Mouse (Mus musculus): ENCODE results near the gene Slfnl1. TPM values are rescaled to one million over a fixed set of nuclear protein-coding genes. Genes with fewer than 3 reads are reported as not detected.

Slfnl1 gene
- polyA plus RNA-seq (2014; fragmentation: Nextera tagmentation; extraction: Ambion mirVana) = not detected in 2 replicates

DNA sequence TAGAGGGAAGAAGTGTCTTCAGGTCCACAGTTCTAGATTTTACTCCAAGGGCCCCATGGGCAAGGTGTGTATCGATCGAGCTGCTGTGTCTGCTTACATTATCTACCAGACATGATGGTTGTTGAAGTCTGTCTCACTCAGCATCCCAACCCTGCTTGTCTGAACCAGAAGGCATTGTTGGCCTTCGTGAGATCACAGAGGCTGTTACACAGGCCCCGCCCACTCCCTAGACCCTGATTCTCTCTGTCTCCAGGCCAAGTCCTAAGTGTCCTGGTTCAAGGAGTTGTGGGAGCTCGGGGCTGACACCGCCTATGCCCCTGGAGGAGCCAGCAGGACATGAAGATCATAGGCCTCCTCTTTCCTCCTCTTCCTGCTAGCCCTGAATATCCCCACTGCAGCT lies at the start of gene Slfnl1:
Gene Slfnl1 (plus strand): TSS at position 246 of the 400 bp plus-strand sequence.
- Histone ChIP-seq H3K9me3 (ENCODE audit: control insufficient read depth, low read length) (no peaks in the 10 kb centered on the region), H3K4me1 (replicated peaks; ENCODE audit: control insufficient read depth, insufficient read depth, low read length) (no peaks in the 10 kb centered on the region), H3K4me3 (replicated peaks; ENCODE audit: low read length) (no peak within 1 kb of the TSS), H3K9ac (no peak within 1 kb of the TSS), H3K4me2 (replicated peaks) (no peak within 1 kb of the TSS), H3K36me3 (replicated peaks; ENCODE audit: control insufficient read depth, insufficient read depth) (peaks cover 64% of the 10 kb centered on the region), H3K27ac (no peak within 1 kb of the TSS), H3K27me3 (ENCODE audit: control insufficient read depth, insufficient read depth, low read length) (no peaks in the 10 kb centered on the region)
- 89% methylated on average over 6 of the region's 6 CpGs for WGBS
- ATAC-seq (ENCODE audit: low FRiP score) (no peak), DNase-seq (ENCODE audit: low spot score) (no peak)

DNA sequence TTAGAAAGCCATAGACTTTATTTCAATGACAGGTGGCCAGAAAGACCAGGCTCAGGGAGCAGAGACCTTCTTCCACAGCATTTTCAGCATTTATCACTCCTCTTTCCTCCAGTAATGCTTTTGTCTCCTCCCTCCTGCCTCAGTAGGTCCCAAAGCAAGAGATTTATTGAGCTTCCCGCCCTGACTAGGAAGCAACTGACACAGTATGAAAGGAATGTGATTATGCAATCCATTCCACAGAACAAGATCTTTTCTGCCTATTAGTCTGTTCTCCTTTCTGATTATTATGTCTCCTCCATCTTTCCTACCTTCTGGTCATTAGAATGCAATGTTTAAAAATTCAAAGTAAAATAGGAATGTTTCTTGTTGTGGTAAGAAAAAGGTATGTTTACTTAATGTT lies 44.3 kb upstream of the Slfnl1 start:
- 49% methylated on average over 1 of the region's 1 CpGs for WGBS
- H3K9ac ChIP-seq = no peak overlapping the region
- no peaks in the 10 kb centered on the region for H3K27me3 ChIP-seq (ENCODE audit: control insufficient read depth, insufficient read depth, low read length)
- H3K4me1 ChIP-seq (replicated peaks; ENCODE audit: control insufficient read depth, insufficient read depth, low read length) = no peaks in the 10 kb centered on the region
- no peak overlapping the region for H3K4me3 ChIP-seq (replicated peaks; ENCODE audit: low read length)
- H3K36me3 ChIP-seq (replicated peaks; ENCODE audit: control insufficient read depth, insufficient read depth) = peaks cover 50% of the 10 kb centered on the region
- no peak for ATAC-seq (ENCODE audit: low FRiP score)
- H3K4me2 ChIP-seq (replicated peaks) = no peak overlapping the region
- no peak for DNase-seq (ENCODE audit: low spot score)
- no peaks in the 10 kb centered on the region for H3K9me3 ChIP-seq (ENCODE audit: control insufficient read depth, low read length)
- no peak overlapping the region for H3K27ac ChIP-seq

DNA sequence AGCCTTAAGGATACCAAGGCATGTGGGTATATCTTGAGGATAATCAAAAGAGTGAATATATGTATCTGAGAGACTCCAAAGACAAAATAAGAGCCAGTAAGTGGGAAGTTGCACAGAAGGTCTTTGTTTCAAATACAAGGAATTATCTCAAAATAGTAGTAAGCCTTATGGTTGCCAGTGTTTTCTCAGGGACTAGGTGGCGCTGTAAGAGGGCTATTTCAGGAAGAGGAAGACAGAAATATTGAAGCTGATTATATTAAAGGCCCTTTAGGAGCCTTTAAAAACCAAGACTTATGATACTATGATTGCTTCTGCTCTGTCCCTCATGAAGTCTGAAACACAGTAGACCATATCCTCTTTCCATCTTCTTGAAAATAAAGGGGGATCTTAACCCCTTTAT lies 25.1 kb upstream of the Slfnl1 start:
- peaks cover 61% of the 10 kb centered on the region for H3K36me3 ChIP-seq (replicated peaks; ENCODE audit: control insufficient read depth, insufficient read depth)
- no peak overlapping the region for H3K27ac ChIP-seq
- peaks cover 7% of the 10 kb centered on the region; the same call in 1 of the 2 replicates for H3K9me3 ChIP-seq (ENCODE audit: control insufficient read depth, low read length)
- no peak overlapping the region for H3K4me3 ChIP-seq (replicated peaks; ENCODE audit: low read length)
- no peak overlapping the region for H3K4me2 ChIP-seq (replicated peaks)
- H3K27me3 ChIP-seq (ENCODE audit: control insufficient read depth, insufficient read depth, low read length) = no peaks in the 10 kb centered on the region
- H3K4me1 ChIP-seq (replicated peaks; ENCODE audit: control insufficient read depth, insufficient read depth, low read length) = no peaks in the 10 kb centered on the region
- H3K9ac ChIP-seq = no peak overlapping the region
- ATAC-seq (ENCODE audit: low FRiP score) (no peak), DNase-seq (ENCODE audit: low spot score) (no peak)
- WGBS = 81% methylated on average over 1 of the region's 1 CpGs

DNA sequence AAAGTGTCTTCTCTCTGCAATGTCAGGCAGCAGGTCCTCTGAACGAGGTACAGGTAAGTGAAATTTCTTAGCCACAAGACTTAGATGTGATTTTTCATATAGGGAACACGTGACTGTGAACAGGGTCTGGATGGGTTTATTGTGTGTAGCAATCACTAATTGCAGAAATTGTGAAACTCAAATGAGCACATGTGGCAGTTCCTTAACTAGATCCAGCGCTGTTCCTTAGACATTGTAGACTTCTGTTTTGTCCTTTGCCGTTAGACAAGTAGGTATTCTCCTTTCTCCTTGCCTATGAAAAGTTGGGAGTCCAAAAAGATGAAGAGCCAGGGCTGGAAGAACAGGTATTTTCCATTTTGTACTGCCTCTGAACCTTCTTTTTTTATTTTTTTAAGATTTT lies 20.8 kb upstream of the Slfnl1 start:
- Histone ChIP-seq H3K36me3 (replicated peaks; ENCODE audit: control insufficient read depth, insufficient read depth) (peaks cover 73% of the 10 kb centered on the region), H3K27me3 (ENCODE audit: control insufficient read depth, insufficient read depth, low read length) (no peaks in the 10 kb centered on the region), H3K9me3 (ENCODE audit: control insufficient read depth, low read length) (peaks cover 7% of the 10 kb centered on the region; the same call in 1 of the 2 replicates), H3K9ac (no peak overlapping the region), H3K4me2 (replicated peaks) (no peak overlapping the region), H3K27ac (no peak overlapping the region), H3K4me1 (replicated peaks; ENCODE audit: control insufficient read depth, insufficient read depth, low read length) (no peaks in the 10 kb centered on the region), H3K4me3 (replicated peaks; ENCODE audit: low read length) (no peak overlapping the region)
- WGBS = 96% methylated on average over 4 of the region's 4 CpGs
- DNase-seq (ENCODE audit: low spot score) = no peak
- no peak for ATAC-seq (ENCODE audit: low FRiP score)

DNA sequence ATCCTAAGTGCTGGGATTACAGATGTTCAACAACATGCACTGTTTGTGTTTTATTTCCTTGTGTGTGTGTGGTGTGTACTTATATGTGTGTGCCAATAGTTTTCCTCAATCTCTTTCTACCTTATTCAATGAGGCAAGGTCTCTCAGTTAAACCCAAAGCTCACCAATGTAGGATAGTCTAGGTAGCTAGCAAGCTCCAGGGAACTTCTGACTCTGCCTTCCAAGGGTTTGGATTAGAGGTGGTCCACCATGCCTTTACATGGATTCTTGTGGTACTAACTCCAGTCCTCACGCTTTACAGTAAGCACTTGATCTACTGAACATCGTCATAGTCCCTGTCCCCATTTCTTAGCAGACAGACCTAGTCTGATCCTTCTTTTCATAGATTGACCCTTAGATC lies 17.7 kb upstream of the Slfnl1 start:
- Histone ChIP-seq H3K9ac (no peak overlapping the region), H3K4me3 (replicated peaks; ENCODE audit: low read length) (no peak overlapping the region), H3K27ac (no peak overlapping the region), H3K9me3 (ENCODE audit: control insufficient read depth, low read length) (peaks cover 2% of the 10 kb centered on the region; the same call in 1 of the 2 replicates), H3K36me3 (replicated peaks; ENCODE audit: control insufficient read depth, insufficient read depth) (peaks cover 68% of the 10 kb centered on the region), H3K4me1 (replicated peaks; ENCODE audit: control insufficient read depth, insufficient read depth, low read length) (no peaks in the 10 kb centered on the region), H3K27me3 (ENCODE audit: control insufficient read depth, insufficient read depth, low read length) (no peaks in the 10 kb centered on the region), H3K4me2 (replicated peaks) (no peak overlapping the region)
- DNase-seq (ENCODE audit: low spot score) = no peak
- 93% methylated on average over 2 of the region's 2 CpGs for WGBS
- ATAC-seq (ENCODE audit: low FRiP score) = no peak

DNA sequence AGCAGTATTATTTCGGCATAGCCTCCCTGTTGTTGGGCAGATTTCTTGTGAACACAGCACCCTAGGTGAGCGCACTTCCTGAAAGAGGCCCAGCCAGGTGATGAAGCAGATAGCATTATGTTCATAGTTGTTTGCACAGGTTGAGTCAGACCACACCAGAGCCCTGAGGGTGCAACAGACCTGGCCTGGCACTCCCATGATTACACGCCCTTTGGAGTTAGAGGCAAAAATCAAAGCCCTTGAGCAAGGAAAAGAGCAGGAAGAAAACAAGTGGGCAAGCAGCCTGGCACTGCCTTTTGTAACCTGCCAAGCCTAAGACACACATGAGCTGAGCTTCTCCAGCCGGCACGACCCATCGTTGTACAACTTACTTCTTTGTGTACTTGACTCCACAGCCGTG lies 15.5 kb upstream of the Slfnl1 start:
- Histone ChIP-seq H3K27ac (no peak overlapping the region), H3K9me3 (ENCODE audit: control insufficient read depth, low read length) (no peaks in the 10 kb centered on the region), H3K4me2 (replicated peaks) (no peak overlapping the region), H3K36me3 (replicated peaks; ENCODE audit: control insufficient read depth, insufficient read depth) (peaks cover 60% of the 10 kb centered on the region), H3K27me3 (ENCODE audit: control insufficient read depth, insufficient read depth, low read length) (no peaks in the 10 kb centered on the region), H3K9ac (no peak overlapping the region), H3K4me3 (replicated peaks; ENCODE audit: low read length) (no peak overlapping the region), H3K4me1 (replicated peaks; ENCODE audit: control insufficient read depth, insufficient read depth, low read length) (no peaks in the 10 kb centered on the region)
- 95% methylated on average over 7 of the region's 7 CpGs for WGBS
- ATAC-seq (ENCODE audit: low FRiP score) (no peak), DNase-seq (ENCODE audit: low spot score) (no peak)

DNA sequence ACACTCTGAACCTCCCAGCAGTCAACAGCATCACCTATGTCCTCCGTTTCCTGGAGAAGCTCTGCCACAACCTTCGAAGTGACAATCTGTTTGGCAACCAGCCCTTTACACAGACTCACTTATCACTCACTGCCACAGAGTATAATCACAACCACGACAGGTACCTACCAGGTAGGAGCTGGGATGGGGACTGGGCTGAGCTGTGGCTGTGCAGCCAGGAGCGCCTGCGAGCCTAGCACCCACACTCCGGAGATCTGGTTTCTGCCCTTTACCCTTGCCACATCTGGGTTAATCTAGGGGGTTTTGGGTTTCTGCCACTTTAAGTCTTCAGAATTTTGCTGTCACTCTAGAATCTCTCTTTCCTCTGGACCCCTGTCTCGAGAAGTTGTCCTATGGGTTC lies 15.1 kb upstream of the Slfnl1 start:
- 93% methylated on average over 7 of the region's 7 CpGs for WGBS
- Histone ChIP-seq H3K9ac (no peak overlapping the region), H3K27ac (no peak overlapping the region), H3K36me3 (replicated peaks; ENCODE audit: control insufficient read depth, insufficient read depth) (peaks cover 62% of the 10 kb centered on the region), H3K4me2 (replicated peaks) (no peak overlapping the region), H3K4me1 (replicated peaks; ENCODE audit: control insufficient read depth, insufficient read depth, low read length) (no peaks in the 10 kb centered on the region), H3K4me3 (replicated peaks; ENCODE audit: low read length) (no peak overlapping the region), H3K9me3 (ENCODE audit: control insufficient read depth, low read length) (no peaks in the 10 kb centered on the region), H3K27me3 (ENCODE audit: control insufficient read depth, insufficient read depth, low read length) (no peaks in the 10 kb centered on the region)
- DNase-seq (ENCODE audit: low spot score) (no peak), ATAC-seq (ENCODE audit: low FRiP score) (no peak)

DNA sequence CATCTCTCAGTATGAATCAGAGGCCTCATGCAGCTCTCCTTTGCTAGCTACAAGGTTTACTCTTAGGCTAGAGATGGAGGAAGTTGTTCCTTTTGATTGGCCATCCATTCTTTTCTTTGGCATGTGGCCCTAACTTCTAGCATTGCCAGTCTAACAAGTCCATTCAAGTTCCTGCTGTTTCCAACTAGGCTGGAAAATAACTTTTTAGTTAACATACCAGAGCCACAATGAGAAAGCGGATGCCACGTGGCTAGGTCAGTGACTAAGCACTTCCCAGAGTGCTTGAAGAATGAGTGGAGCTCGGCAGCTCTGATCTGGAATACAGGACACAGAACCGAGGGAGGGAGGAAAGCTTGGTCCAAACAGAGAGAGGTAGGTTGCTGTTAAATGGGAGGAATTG lies 14.7 kb upstream of the Slfnl1 start:
- DNase-seq (ENCODE audit: low spot score) = no peak
- 85% methylated on average over 4 of the region's 4 CpGs for WGBS
- peaks cover 64% of the 10 kb centered on the region for H3K36me3 ChIP-seq (replicated peaks; ENCODE audit: control insufficient read depth, insufficient read depth)

DNA sequence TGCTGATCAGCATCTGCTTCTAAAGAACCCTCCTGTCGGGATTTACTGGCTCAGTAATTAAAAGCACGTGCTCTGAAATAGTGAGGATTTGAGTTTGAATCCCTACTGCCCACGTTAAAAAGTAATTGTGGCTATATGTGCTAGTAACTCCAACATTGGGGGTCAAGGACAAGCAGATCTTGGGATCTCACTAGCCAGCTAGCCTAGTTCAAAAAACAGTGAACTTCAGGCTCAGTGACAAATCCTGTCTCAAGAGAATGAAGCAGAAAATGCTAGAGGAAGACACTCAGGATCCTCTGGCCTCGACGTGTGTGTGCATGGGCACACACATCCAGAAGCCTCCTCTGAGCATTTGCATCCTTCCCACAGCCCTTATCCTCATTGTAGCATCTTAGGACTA lies 10.3 kb upstream of the Slfnl1 start:
- no peaks in the 10 kb centered on the region for H3K4me1 ChIP-seq (replicated peaks; ENCODE audit: control insufficient read depth, insufficient read depth, low read length)
- ATAC-seq (ENCODE audit: low FRiP score) (no peak), DNase-seq (ENCODE audit: low spot score) (no peak)
- no peaks in the 10 kb centered on the region for H3K9me3 ChIP-seq (ENCODE audit: control insufficient read depth, low read length)
- H3K27me3 ChIP-seq (ENCODE audit: control insufficient read depth, insufficient read depth, low read length) = no peaks in the 10 kb centered on the region
- no peak overlapping the region for H3K9ac ChIP-seq
- H3K36me3 ChIP-seq (replicated peaks; ENCODE audit: control insufficient read depth, insufficient read depth) = peaks cover 77% of the 10 kb centered on the region
- WGBS = 83% methylated on average over 5 of the region's 5 CpGs
- no peak overlapping the region for H3K27ac ChIP-seq
- H3K4me3 ChIP-seq (replicated peaks; ENCODE audit: low read length) = no peak overlapping the region
- H3K4me2 ChIP-seq (replicated peaks) = no peak overlapping the region

More for the DNA sequence above, 14.7 kb upstream of the Slfnl1 start:
- Histone ChIP-seq H3K27me3 (ENCODE audit: control insufficient read depth, insufficient read depth, low read length) (no peaks in the 10 kb centered on the region), H3K9ac (no peak overlapping the region), H3K4me2 (replicated peaks) (no peak overlapping the region), H3K4me1 (replicated peaks; ENCODE audit: control insufficient read depth, insufficient read depth, low read length) (no peaks in the 10 kb centered on the region), H3K4me3 (replicated peaks; ENCODE audit: low read length) (no peak overlapping the region), H3K9me3 (ENCODE audit: control insufficient read depth, low read length) (no peaks in the 10 kb centered on the region), H3K27ac (no peak overlapping the region)
- no peak for ATAC-seq (ENCODE audit: low FRiP score)

DNA sequence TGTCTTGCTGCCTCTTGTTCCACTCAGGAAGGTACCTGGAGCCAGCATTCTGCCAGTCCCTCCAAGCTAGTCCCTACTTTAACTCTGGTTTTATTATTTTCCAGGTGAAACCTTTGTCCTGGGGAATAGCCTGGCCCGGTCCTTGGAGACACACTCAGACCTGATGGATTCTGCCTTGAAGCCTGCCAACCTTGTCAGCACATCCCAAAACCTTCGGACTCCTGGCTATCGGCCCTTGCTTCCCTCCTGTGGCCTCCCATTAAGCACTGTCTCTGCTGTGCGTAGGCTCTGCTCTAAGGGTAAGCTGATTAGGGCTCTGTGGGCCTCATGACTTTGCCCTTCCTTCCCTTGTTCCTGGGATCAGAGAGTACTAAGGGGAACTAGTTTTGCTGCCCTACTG lies 9.7 kb upstream of the Slfnl1 start:
- ATAC-seq (ENCODE audit: low FRiP score) = no peak
- H3K36me3 ChIP-seq (replicated peaks; ENCODE audit: control insufficient read depth, insufficient read depth) = peaks cover 74% of the 10 kb centered on the region
- H3K4me2 ChIP-seq (replicated peaks) = no peak overlapping the region
- H3K9ac ChIP-seq = no peak overlapping the region
- 79% methylated on average over 4 of the region's 4 CpGs for WGBS
- no peak for DNase-seq (ENCODE audit: low spot score)
- no peaks in the 10 kb centered on the region for H3K9me3 ChIP-seq (ENCODE audit: control insufficient read depth, low read length)
- H3K27ac ChIP-seq = no peak overlapping the region
- no peaks in the 10 kb centered on the region for H3K27me3 ChIP-seq (ENCODE audit: control insufficient read depth, insufficient read depth, low read length)
- no peak overlapping the region for H3K4me3 ChIP-seq (replicated peaks; ENCODE audit: low read length)
- no peaks in the 10 kb centered on the region for H3K4me1 ChIP-seq (replicated peaks; ENCODE audit: control insufficient read depth, insufficient read depth, low read length)
